Mouse (Mus musculus) E14TG2a.4 (cell line): Measurements from ENCODE around the gene St3gal3.

Experiments used
- CTCF ChIP-seq: conservative IDR thresholded peaks from 2 replicates; pipeline ENCODE4 v1.5.1; 2014; ENCODE audit warnings: low read length
- NANOG ChIP-seq: IDR thresholded peaks from 2 replicates; pipeline ENCODE4 v1.6.1; 2014; ENCODE audit warnings: borderline replicate concordance, low read length, mixed read lengths
- POU5F1 ChIP-seq: IDR thresholded peaks from 2 replicates; pipeline ENCODE4 v1.6.1; 2014; ENCODE audit warnings: low read length, borderline replicate concordance

DNA sequence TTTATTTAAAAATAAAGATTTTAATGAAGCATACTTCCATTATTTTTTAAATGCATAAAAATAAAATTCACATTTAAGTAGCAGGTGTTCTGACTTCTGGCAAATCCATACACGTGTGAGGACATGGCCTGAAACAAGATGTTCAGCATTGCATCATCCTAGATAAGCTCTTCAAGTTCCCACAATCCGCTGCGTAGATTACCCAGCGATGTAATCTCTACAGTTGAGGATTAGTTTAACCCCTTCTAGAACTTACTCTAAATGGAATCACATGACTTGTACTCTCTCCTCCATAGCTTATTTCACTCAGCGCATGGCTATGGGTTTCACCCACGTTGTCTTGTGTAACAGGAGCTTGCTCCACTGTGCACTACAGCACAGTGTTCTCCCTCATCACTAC is 33.2 kb downstream of the St3gal3 start:
- TF ChIP-seq CTCF (no peak), POU5F1 (no peak), NANOG (no peak)
